Mouse (Mus musculus) myocyte (in vitro differentiated cells): ENCODE results near the gene Axl.

Experiments
- CEBPB ChIP-seq: IDR thresholded peaks from 2 replicates; pipeline ENCODE4 v1.6.1; 2011; ENCODE audit warnings: mild to moderate bottlenecking, moderate library complexity; ENCODE audit not compliant: poor library complexity, insufficient read depth, severe bottlenecking
- E2F4 ChIP-seq: IDR thresholded peaks from one replicate; pipeline ENCODE4 v1.6.1; 2011; ENCODE audit warnings: mild to moderate bottlenecking, control low read depth, moderate library complexity; ENCODE audit not compliant: insufficient read depth
- MAX ChIP-seq: IDR thresholded peaks from one replicate; pipeline ENCODE4 v1.6.1; 2011; ENCODE audit warnings: low read depth, mild to moderate bottlenecking, control low read depth
- MYOD1 ChIP-seq, 3 experiments: IDR thresholded peaks; one replicate each; pipeline ENCODE4 v1.6.1; 2011; ENCODE audit warnings: control low read depth in 2 of 3, low read depth in 2 of 3, mild to moderate bottlenecking in 2 of 3, moderate library complexity in 1 of 3; ENCODE audit not compliant: insufficient read length in 2 of 3, control insufficient read depth in 1 of 3
- MYOG ChIP-seq, 3 experiments: IDR thresholded peaks; one replicate each; pipeline ENCODE4 v1.6.1; 2011; ENCODE audit warnings: control low read depth in 2 of 3, low read depth in 2 of 3, mild to moderate bottlenecking in 2 of 3; ENCODE audit not compliant: insufficient read length in 2 of 3, control insufficient read depth in 1 of 3, insufficient read depth in 1 of 3
- POLR2A ChIP-seq: IDR thresholded peaks from one replicate; pipeline ENCODE4 v1.6.1; 2011; ENCODE audit warnings: low read depth, mild to moderate bottlenecking, control low read depth, moderate library complexity; ENCODE audit not compliant: insufficient read length
- POLR2AphosphoS2 ChIP-seq: IDR thresholded peaks from one replicate; pipeline ENCODE4 v1.6.1; 2011; ENCODE audit warnings: low read depth, control low read depth; ENCODE audit not compliant: insufficient read length
- REST ChIP-seq: IDR thresholded peaks from one replicate; pipeline ENCODE4 v1.6.1; 2011; ENCODE audit warnings: mild to moderate bottlenecking, control low read depth, moderate library complexity; ENCODE audit not compliant: insufficient read depth, insufficient read length
- TCF12 ChIP-seq: IDR thresholded peaks from one replicate; pipeline ENCODE4 v1.6.1; 2011; ENCODE audit warnings: mild to moderate bottlenecking, control low read depth; ENCODE audit not compliant: poor library complexity, insufficient read depth, severe bottlenecking
- USF1 ChIP-seq: IDR thresholded peaks from one replicate; pipeline ENCODE4 v1.6.1; 2011; ENCODE audit warnings: low read depth, mild to moderate bottlenecking, control low read depth, moderate library complexity

DNA sequence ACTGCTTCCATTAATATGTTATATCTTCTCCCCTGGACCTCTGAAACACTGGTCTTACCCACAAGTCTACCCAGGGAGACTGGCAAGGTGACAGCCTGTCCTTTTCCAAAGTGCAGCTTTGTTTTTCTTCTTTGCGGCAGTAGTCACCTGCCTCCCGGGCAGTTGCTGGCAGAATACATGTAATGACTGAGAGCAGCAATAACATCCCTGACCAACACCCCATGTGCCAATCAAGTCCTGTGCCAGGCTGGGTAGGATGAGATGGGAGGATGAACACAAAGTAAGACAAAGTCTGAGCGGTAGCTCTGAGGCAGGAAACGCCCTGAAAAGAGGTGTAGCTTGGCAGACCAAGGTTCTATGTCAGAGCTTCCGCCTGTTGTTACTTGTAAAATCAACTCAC is 60.7 kb downstream of the Axl start:
- TF ChIP-seq CEBPB: no peak
- no peak for TF ChIP-seq POLR2A
- no peak for TF ChIP-seq MAX
- TF ChIP-seq TCF12: no peak
- TF ChIP-seq POLR2AphosphoS2: no peak
- TF ChIP-seq USF1: no peak
- TF ChIP-seq MYOG (IDR thresholded peaks at IDR 0.05; ENCODE audit: control insufficient read depth in 1 of 3, insufficient read depth in 1 of 3, insufficient read length in 2 of 3, low read depth in 2 of 3): no peak
- no peak for TF ChIP-seq REST
- no peak for TF ChIP-seq MYOD1 (IDR thresholded peaks at IDR 0.05; ENCODE audit: control insufficient read depth in 1 of 3, insufficient read length in 2 of 3, low read depth in 2 of 3)
- TF ChIP-seq E2F4: no peak
